Mouse (Mus musculus): ENCODE measurements around the gene Arhgef39. TPM values are rescaled to one million over a fixed set of nuclear protein-coding genes. Genes with fewer than 3 reads are reported as not detected.

Arhgef39 gene
- polyA plus RNA-seq, 2 experiments: 23.4 to 37.5 TPM

DNA sequence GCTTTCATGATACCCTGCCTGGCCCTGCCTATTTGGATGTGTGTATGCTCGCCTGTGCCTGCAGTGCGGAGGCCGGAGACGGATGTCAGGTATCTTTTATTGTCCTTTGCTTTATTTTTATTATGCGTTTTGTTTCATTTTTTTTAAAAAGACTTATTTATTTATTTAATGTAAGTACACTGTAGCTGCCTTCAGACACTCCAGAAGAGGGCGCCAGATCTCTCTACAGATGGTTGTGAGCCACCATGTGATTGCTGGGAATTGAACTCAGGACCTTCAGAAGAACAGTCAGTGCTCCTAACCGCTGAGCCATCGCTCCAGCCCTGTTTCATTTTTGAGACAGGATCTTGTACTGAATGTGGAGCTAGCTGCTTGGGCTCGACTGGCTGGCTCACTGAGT lies 29.0 kb upstream of the Arhgef39 start:
- no peak overlapping the region for H3K9ac ChIP-seq (replicated peaks)
- H3K4me3 ChIP-seq (ENCODE audit: insufficient read depth in 1 of 2, low read depth in 2 of 2, low read length in 2 of 2): no peak overlapping the region
- TF ChIP-seq CTCF (IDR thresholded peaks at IDR 0.05; ENCODE audit: low read depth) (peak; percentile 52), EP300 (IDR thresholded peaks at IDR 0.05; ENCODE audit: low read depth) (no peak)
- no peaks in the 10 kb centered on the region for H3K9me3 ChIP-seq (ENCODE audit: control insufficient read depth, low read length)
- H3K36me3 ChIP-seq (replicated peaks; ENCODE audit: control insufficient read depth, insufficient read depth, low read depth): peaks cover 26% of the 10 kb centered on the region
- no peak overlapping the region for H3K27ac ChIP-seq
- DNase-seq (ENCODE audit: low read depth in 3 of 3, low spot score in 3 of 3): no peak
- no peak for ATAC-seq (ENCODE audit: insufficient read depth)
- peaks cover 26% of the 10 kb centered on the region for H3K27me3 ChIP-seq (ENCODE audit: control insufficient read depth, insufficient read depth, low read length)
- 76% methylated on average over 9 of the region's 9 CpGs for WGBS (ENCODE audit: insufficient replicate concordance)
- no peak overlapping the region for H3K4me2 ChIP-seq (ENCODE audit: low read depth)
- H3K4me1 ChIP-seq (replicated peaks; ENCODE audit: control insufficient read depth in 2 of 2, insufficient read depth in 2 of 2, low read length in 1 of 2): peaks cover 0 to 3% of the 10 kb centered on the region in 2 experiments; a peak in 1 of 4 replicates

- Histone ChIP-seq H3K9me3 (ENCODE audit: control insufficient read depth, low read length) (no peaks in the 10 kb centered on the region), H3K4me3 (ENCODE audit: insufficient read depth in 1 of 2, low read depth in 2 of 2, low read length in 2 of 2) (no peak overlapping the region), H3K4me2 (ENCODE audit: low read depth) (no peak overlapping the region), H3K36me3 (replicated peaks; ENCODE audit: control insufficient read depth, insufficient read depth, low read depth) (peaks cover 20% of the 10 kb centered on the region), H3K4me1 (replicated peaks; ENCODE audit: control insufficient read depth in 2 of 2, insufficient read depth in 2 of 2, low read length in 1 of 2) (peaks cover 0 to 3% of the 10 kb centered on the region in 2 experiments; a peak in 1 of 4 replicates), H3K9ac (replicated peaks) (no peak overlapping the region), H3K27me3 (ENCODE audit: control insufficient read depth, insufficient read depth, low read length) (peaks cover 32% of the 10 kb centered on the region), H3K27ac (no peak overlapping the region)
- WGBS (ENCODE audit: insufficient replicate concordance): 63% methylated on average over 5 of the region's 5 CpGs
- DNase-seq (ENCODE audit: low read depth in 3 of 3, low spot score in 3 of 3): no peak
- ATAC-seq (ENCODE audit: insufficient read depth): no peak
- TF ChIP-seq EP300 (IDR thresholded peaks at IDR 0.05; ENCODE audit: low read depth) (no peak), CTCF (IDR thresholded peaks at IDR 0.05; ENCODE audit: low read depth) (peak; percentile 65)
Observed at GRCm38 (mm10) chr4:43527880-43528279, 28.4 kb upstream of the Arhgef39 start.

GRCm38 (mm10) chr4:43519956-43520355 lies 20.5 kb upstream of the Arhgef39 start:
- Histone ChIP-seq H3K9me3 (ENCODE audit: control insufficient read depth, low read length) (no peaks in the 10 kb centered on the region), H3K27me3 (ENCODE audit: control insufficient read depth, insufficient read depth, low read length) (peaks cover 30% of the 10 kb centered on the region), H3K4me2 (ENCODE audit: low read depth) (peak overlapping the region; percentile 1; the same call in 1 of the 2 replicates), H3K4me1 (replicated peaks; ENCODE audit: control insufficient read depth in 2 of 2, insufficient read depth in 2 of 2, low read length in 1 of 2) (no peaks in the 10 kb centered on the region; a peak in 1 of 4 replicates), H3K27ac (no peak overlapping the region), H3K36me3 (replicated peaks; ENCODE audit: control insufficient read depth, insufficient read depth, low read depth) (no peaks in the 10 kb centered on the region), H3K9ac (replicated peaks) (no peak overlapping the region), H3K4me3 (ENCODE audit: insufficient read depth in 1 of 2, low read depth in 2 of 2, low read length in 2 of 2) (no peak overlapping the region)
- 24% methylated on average over 6 of the region's 6 CpGs for WGBS (ENCODE audit: insufficient replicate concordance)
- ATAC-seq (ENCODE audit: insufficient read depth): no peak
- TF ChIP-seq EP300 (IDR thresholded peaks at IDR 0.05; ENCODE audit: low read depth) (no peak), CTCF (IDR thresholded peaks at IDR 0.05; ENCODE audit: low read depth) (no peak)
- peak; percentile 42 to 57 (median 49) for DNase-seq (ENCODE audit: low read depth in 3 of 3, low spot score in 3 of 3)

DNA sequence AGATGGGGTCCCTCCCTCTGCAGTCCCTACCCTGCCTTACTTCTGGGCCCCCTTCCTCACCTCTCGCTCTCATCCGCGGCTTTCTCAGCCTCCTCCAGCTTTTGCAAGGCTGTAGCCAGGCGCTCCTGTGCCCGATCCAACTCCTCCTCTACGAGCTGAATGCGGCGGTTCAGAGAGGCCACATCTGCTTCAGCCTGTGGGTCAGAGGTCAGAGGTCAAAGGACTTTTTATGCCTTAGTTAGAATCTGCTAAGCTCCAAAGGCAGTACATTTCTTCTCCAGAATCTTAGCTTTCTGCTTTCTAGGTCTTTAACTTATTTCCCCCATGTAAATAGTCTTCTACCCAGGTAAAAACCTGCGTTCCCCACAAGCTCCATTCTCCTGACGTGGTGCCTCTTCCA lies 20.1 kb upstream of the Arhgef39 start:
- no peak for TF ChIP-seq EP300 (IDR thresholded peaks at IDR 0.05; ENCODE audit: low read depth)
- no peak for TF ChIP-seq CTCF (IDR thresholded peaks at IDR 0.05; ENCODE audit: low read depth)
- no peaks in the 10 kb centered on the region; a peak in 1 of 4 replicates for H3K4me1 ChIP-seq (replicated peaks; ENCODE audit: control insufficient read depth in 2 of 2, insufficient read depth in 2 of 2, low read length in 1 of 2)
- H3K4me3 ChIP-seq (ENCODE audit: insufficient read depth in 1 of 2, low read depth in 2 of 2, low read length in 2 of 2): no peak overlapping the region
- no peak overlapping the region for H3K9ac ChIP-seq (replicated peaks)
- H3K27me3 ChIP-seq (ENCODE audit: control insufficient read depth, insufficient read depth, low read length): peaks cover 26% of the 10 kb centered on the region
- no peaks in the 10 kb centered on the region for H3K9me3 ChIP-seq (ENCODE audit: control insufficient read depth, low read length)
- no peaks in the 10 kb centered on the region for H3K36me3 ChIP-seq (replicated peaks; ENCODE audit: control insufficient read depth, insufficient read depth, low read depth)
- H3K4me2 ChIP-seq (ENCODE audit: low read depth): peak overlapping the region; percentile 1; the same call in 1 of the 2 replicates
- no peak overlapping the region for H3K27ac ChIP-seq
- DNase-seq (ENCODE audit: low read depth in 3 of 3, low spot score in 3 of 3) (no peak), ATAC-seq (ENCODE audit: insufficient read depth) (no peak)
- 48% methylated on average over 10 of the region's 10 CpGs for WGBS (ENCODE audit: insufficient replicate concordance)

DNA sequence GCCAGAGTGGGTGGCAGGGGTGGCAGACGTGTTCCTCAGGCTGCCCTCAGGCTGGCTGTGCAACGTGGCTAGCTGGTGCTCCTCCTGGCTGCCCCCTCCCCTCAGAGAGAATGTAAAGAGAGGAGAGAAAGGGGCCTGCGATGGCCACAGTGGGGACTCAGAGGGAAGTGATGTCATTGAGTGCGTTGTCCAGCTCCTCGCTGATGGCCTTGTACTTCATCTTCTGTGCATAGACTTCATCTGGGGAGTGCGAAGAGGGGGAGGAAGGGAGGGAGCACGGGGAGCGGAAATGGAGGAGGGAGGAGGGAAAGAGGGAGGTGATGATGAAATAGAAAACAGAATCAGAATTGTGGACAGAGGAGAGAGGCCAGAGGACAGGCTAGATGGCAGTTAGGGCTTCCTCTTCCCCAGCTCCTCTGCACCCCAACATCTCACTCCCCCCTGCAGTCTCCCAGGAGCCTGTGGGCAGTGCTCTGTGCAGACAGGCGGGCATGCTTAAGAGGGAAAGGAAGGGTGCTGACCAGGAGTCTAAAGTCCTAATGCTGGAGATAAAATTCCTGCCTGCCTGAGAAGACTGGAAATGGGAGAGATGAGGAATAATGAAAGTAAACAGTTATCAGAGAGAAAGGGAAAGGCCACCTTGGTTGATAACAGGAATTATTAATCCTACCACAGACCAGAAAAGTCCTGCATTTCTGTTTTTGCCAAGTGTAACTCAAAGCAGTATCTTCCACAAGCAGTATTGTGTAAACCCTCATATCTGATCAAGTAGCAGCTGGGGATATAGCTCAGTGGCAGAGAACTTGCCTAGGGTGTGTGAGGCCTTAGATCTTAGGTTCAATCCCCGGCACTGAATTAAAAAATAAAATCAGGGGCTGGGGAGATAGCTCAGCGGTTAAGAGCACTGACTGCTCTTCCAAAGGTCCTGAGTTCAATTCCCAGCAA lies 16.5 kb upstream of the Arhgef39 start:
- H3K4me2 ChIP-seq (ENCODE audit: low read depth): no peak overlapping the region
- H3K4me3 ChIP-seq (ENCODE audit: insufficient read depth in 1 of 2, low read depth in 2 of 2, low read length in 2 of 2): no peak overlapping the region
- no peaks in the 10 kb centered on the region for H3K9me3 ChIP-seq (ENCODE audit: control insufficient read depth, low read length)
- H3K9ac ChIP-seq (replicated peaks): no peak overlapping the region
- no peak overlapping the region for H3K27ac ChIP-seq
- no peak for DNase-seq (ENCODE audit: low read depth in 3 of 3, low spot score in 3 of 3)
- no peaks in the 10 kb centered on the region for H3K36me3 ChIP-seq (replicated peaks; ENCODE audit: control insufficient read depth, insufficient read depth, low read depth)
- 48% methylated on average over 11 of the region's 11 CpGs for WGBS (ENCODE audit: insufficient replicate concordance)
- no peak for ATAC-seq (ENCODE audit: insufficient read depth)
- H3K4me1 ChIP-seq (replicated peaks; ENCODE audit: control insufficient read depth in 2 of 2, insufficient read depth in 2 of 2, low read length in 1 of 2): no peaks in the 10 kb centered on the region; a peak in 1 of 4 replicates
- H3K27me3 ChIP-seq (ENCODE audit: control insufficient read depth, insufficient read depth, low read length): no peaks in the 10 kb centered on the region; the same call in none of the 2 replicates
- TF ChIP-seq CTCF (IDR thresholded peaks at IDR 0.05; ENCODE audit: low read depth) (no peak), EP300 (IDR thresholded peaks at IDR 0.05; ENCODE audit: low read depth) (no peak)

All from liver, embryonic 14.5 days (tissue).